Mouse (Mus musculus): ENCODE data around the gene Slc8a3. TPM values are rescaled to one million over a fixed set of nuclear protein-coding genes. Genes with fewer than 3 reads are reported as not detected.

The Slc8a3 gene
- polyA plus RNA-seq, 1 experiment from 2014 or later, result 3.4 TPM

- ATAC-seq (ENCODE audit: low FRiP score), result no peak
- 66% methylated on average over 2 of the region's 2 CpGs for WGBS
- H3K27ac ChIP-seq, result no peak overlapping the region
Observed at GRCm38 (mm10) chr12:81278031-81278430, 54.9 kb downstream of the Slc8a3 start.

DNA sequence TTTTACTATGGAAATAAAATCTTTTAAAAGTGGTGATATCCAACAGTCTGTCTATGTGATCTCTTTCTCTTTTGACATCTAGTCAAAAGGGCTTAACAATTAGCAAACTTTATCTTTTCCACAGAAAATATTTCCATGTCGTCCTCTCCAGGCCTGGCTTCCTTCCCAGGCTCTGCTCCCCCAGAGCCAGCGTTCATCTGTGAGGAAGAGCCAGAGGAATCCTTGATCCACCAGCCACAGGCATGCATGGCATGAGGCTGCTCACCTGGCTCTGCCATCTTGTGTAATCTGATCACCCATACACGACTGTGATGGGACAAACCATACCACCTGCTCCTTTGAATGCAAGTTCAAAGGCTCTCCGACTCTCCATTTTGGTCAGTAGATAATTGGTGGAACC, 58.4 kb downstream of the Slc8a3 start:
- no peak overlapping the region for H3K4me2 ChIP-seq (replicated peaks)

More at GRCm38 (mm10) chr12:81278031-81278430, 54.9 kb downstream of the Slc8a3 start:
- Histone ChIP-seq H3K4me1 (peaks cover 10% of the 10 kb centered on the region), H3K9ac (no peak overlapping the region), H3K4me2 (replicated peaks) (no peak overlapping the region), H3K27me3 (no peaks in the 10 kb centered on the region), H3K9me3 (replicated peaks) (no peaks in the 10 kb centered on the region), H3K36me3 (no peaks in the 10 kb centered on the region), H3K4me3 (no peak overlapping the region)

GRCm38 (mm10) chr12:81273333-81273732, 59.6 kb downstream of the Slc8a3 start:
- ATAC-seq (ENCODE audit: low FRiP score), result no peak
- 24% methylated on average over 3 of the region's 3 CpGs for WGBS
- H3K4me2 ChIP-seq (replicated peaks), result no peak overlapping the region
- H3K9ac ChIP-seq, result no peak overlapping the region
- H3K36me3 ChIP-seq, result no peaks in the 10 kb centered on the region
- H3K27me3 ChIP-seq, result no peaks in the 10 kb centered on the region
- H3K4me1 ChIP-seq, result peaks cover 10% of the 10 kb centered on the region
- H3K27ac ChIP-seq, result no peak overlapping the region
- H3K4me3 ChIP-seq, result no peak overlapping the region
- no peaks in the 10 kb centered on the region for H3K9me3 ChIP-seq (replicated peaks)

More for the DNA sequence above, 58.4 kb downstream of the Slc8a3 start:
- H3K9ac ChIP-seq, result no peak overlapping the region
- H3K4me3 ChIP-seq, result no peak overlapping the region
- peaks cover 10% of the 10 kb centered on the region for H3K4me1 ChIP-seq
- no peaks in the 10 kb centered on the region for H3K27me3 ChIP-seq
- no peak overlapping the region for H3K27ac ChIP-seq
- ATAC-seq (ENCODE audit: low FRiP score), result no peak
- H3K9me3 ChIP-seq (replicated peaks), result no peaks in the 10 kb centered on the region
- 79% methylated on average over 4 of the region's 4 CpGs for WGBS
- H3K36me3 ChIP-seq, result no peaks in the 10 kb centered on the region

DNA sequence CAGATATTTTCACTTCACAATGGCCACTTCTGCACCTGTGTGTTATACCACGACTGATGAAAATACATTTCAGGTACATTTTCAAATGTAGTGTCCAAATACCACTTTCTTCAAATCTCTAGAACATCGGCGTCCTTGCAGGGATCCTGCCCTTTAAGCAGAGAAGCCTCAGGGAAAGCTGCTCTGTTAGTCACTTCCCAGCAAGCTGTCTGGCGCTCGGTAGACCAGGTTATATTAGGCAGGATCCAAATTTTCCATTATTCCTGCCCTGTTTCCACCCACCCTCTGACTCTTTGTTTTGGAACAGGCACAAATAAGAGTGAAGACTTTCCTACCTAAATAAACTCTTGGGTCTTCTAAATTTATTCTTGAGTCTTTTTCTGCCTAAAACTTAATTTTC, 63.7 kb downstream of the Slc8a3 start:
- Histone ChIP-seq H3K9me3 (replicated peaks) (no peaks in the 10 kb centered on the region), H3K27ac (no peak overlapping the region), H3K27me3 (no peaks in the 10 kb centered on the region), H3K4me3 (no peak overlapping the region), H3K36me3 (no peaks in the 10 kb centered on the region), H3K4me2 (replicated peaks) (no peak overlapping the region), H3K4me1 (peaks cover 12% of the 10 kb centered on the region), H3K9ac (no peak overlapping the region)
- ATAC-seq (ENCODE audit: low FRiP score), result no peak
- WGBS, result 87% methylated on average over 5 of the region's 5 CpGs

DNA sequence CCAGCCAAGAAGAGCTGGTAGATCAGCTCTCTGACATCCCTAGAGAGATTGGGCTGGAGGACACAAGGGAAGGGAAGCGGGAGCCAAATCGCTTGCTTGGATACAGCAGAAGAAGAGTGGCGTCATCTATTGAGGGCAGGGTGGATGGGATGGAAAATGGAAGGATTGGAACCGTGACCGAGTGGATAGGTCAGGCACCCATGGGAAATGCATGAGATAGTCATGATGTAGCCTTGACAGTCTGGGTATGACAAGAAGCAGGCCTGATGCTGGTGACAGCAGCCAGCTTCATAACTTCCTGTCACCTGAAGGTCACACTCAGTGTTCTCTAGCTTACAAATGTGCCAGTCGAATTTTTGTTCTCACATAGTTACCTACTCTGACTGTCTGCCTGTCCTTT, 70.2 kb downstream of the Slc8a3 start:
- Histone ChIP-seq H3K36me3 (no peaks in the 10 kb centered on the region), H3K4me1 (0 out of 2 replicates have a peak, but pooled peaks cover 2% of the 10 kb centered on the region), H3K9me3 (replicated peaks) (no peaks in the 10 kb centered on the region), H3K27ac (no peak overlapping the region), H3K9ac (no peak overlapping the region), H3K27me3 (no peaks in the 10 kb centered on the region), H3K4me2 (replicated peaks) (no peak overlapping the region), H3K4me3 (no peak overlapping the region)
- no peak for ATAC-seq (ENCODE audit: low FRiP score)
- WGBS, result 90% methylated on average over 6 of the region's 6 CpGs

DNA sequence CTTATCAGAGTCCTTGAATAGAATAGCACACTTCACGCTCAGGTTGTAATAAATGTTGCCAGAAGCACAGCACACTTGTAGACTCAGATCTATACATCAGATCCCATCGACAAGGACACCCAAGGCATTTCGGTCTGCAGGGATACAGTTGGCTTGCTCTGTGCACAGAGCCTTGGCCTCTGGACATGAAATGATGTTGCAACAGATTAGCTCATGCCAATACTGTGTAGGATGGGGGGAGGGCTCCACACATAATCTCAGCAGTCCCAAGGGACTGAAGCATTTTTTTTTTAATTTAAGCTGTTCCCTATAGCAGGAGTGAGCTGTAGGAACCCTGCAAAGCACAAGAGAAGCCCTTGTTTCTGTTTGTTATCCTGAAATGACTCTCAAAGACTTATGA, 74.8 kb downstream of the Slc8a3 start:
- H3K36me3 ChIP-seq, result no peaks in the 10 kb centered on the region
- WGBS, result 89% methylated on average over 3 of the region's 3 CpGs
- no peaks in the 10 kb centered on the region for H3K4me1 ChIP-seq
- no peak overlapping the region for H3K9ac ChIP-seq
- H3K4me2 ChIP-seq (replicated peaks), result no peak overlapping the region
- H3K4me3 ChIP-seq, result no peak overlapping the region
- H3K27me3 ChIP-seq, result no peaks in the 10 kb centered on the region
- H3K27ac ChIP-seq, result no peak overlapping the region
- ATAC-seq (ENCODE audit: low FRiP score), result no peak
- no peaks in the 10 kb centered on the region for H3K9me3 ChIP-seq (replicated peaks)

DNA sequence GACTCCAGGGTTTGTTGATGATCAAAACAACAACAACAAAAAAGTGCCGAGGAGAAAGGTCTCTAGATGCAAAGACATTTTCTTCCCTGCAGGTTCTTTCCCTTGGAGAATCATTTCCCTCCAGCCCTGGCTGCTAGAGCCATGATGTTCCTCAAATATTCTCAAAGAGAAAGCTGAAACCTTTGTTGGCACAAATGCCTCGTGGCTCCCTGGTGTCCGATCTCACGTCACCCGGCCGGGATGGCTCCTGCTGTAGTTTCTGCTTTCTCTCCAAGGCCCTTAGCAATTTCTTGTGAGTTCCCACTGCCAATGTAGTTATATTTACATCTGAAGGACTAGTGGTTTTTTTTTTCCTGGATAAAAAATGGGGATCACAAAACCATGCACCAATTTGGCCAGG, 87.6 kb downstream of the Slc8a3 start:
- Histone ChIP-seq H3K4me3 (no peak overlapping the region), H3K36me3 (no peaks in the 10 kb centered on the region), H3K9ac (no peak overlapping the region), H3K4me2 (replicated peaks) (no peak overlapping the region), H3K27me3 (no peaks in the 10 kb centered on the region), H3K4me1 (no peaks in the 10 kb centered on the region), H3K9me3 (replicated peaks) (no peaks in the 10 kb centered on the region), H3K27ac (no peak overlapping the region)
- no peak for ATAC-seq (ENCODE audit: low FRiP score)
- 71% methylated on average over 6 of the region's 6 CpGs for WGBS

GRCm38 (mm10) chr12:81244954-81245353, 88.0 kb downstream of the Slc8a3 start:
- H3K9me3 ChIP-seq (replicated peaks), result no peaks in the 10 kb centered on the region
- H3K27me3 ChIP-seq, result no peaks in the 10 kb centered on the region
- no peaks in the 10 kb centered on the region for H3K36me3 ChIP-seq
- no peak overlapping the region for H3K9ac ChIP-seq
- no peak overlapping the region for H3K4me2 ChIP-seq (replicated peaks)
- 87% methylated on average over 7 of the region's 7 CpGs for WGBS
- H3K4me1 ChIP-seq, result no peaks in the 10 kb centered on the region
- no peak overlapping the region for H3K27ac ChIP-seq
- H3K4me3 ChIP-seq, result no peak overlapping the region
- no peak for ATAC-seq (ENCODE audit: low FRiP score)

DNA sequence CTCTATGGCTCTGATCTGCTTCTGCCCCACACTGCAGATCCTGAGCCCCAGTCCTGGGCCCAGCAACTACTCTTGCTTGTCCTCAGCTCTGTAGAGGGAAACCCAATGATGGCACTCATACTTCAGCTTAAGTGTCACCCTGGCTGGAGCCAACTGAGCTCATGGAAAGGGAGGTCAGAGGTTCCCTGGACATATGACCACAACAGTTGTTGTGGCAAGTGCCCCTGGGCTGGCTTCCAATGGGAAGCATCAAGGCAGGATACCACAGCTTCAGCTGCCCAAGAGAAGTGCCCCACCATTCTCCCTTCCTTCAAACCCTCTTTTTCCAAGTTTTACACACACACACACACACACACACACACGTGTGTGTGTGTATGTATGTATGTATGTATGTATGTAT, 88.5 kb downstream of the Slc8a3 start:
- WGBS, result 63% methylated on average over 1 of the region's 1 CpGs
- no peak overlapping the region for H3K4me3 ChIP-seq

DNA sequence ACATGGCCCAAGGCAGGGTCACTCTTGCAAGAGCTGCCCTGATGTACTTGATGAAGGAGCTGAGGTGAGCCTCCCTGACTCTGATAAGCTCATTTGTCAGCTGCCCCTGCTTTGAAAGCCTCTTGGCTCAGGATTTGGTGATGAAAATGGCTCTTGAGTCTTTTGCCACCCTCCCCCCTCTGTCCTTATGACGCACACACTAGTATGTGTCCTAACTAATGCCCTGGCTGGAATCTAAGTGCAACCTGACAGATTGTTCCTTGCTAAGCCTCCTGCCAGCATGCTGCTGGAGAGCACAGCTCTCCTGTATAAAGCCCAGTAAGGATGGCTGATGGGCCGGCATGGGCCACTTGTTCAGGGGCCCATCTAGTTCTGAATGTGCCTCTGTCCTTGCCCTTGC, 91.3 kb downstream of the Slc8a3 start:
- H3K4me2 ChIP-seq (replicated peaks), result no peak overlapping the region
- H3K9ac ChIP-seq, result no peak overlapping the region
- WGBS, result 87% methylated on average over 2 of the region's 2 CpGs
- H3K27ac ChIP-seq, result no peak overlapping the region
- no peaks in the 10 kb centered on the region for H3K36me3 ChIP-seq
- H3K9me3 ChIP-seq (replicated peaks), result no peaks in the 10 kb centered on the region
- H3K4me1 ChIP-seq, result no peaks in the 10 kb centered on the region
- no peak for ATAC-seq (ENCODE audit: low FRiP score)
- H3K4me3 ChIP-seq, result no peak overlapping the region
- H3K27me3 ChIP-seq, result no peaks in the 10 kb centered on the region

More for the DNA sequence above, 88.5 kb downstream of the Slc8a3 start:
- Histone ChIP-seq H3K4me2 (replicated peaks) (no peak overlapping the region), H3K9me3 (replicated peaks) (no peaks in the 10 kb centered on the region), H3K4me1 (no peaks in the 10 kb centered on the region), H3K9ac (no peak overlapping the region), H3K36me3 (no peaks in the 10 kb centered on the region), H3K27me3 (no peaks in the 10 kb centered on the region), H3K27ac (no peak overlapping the region)
- ATAC-seq (ENCODE audit: low FRiP score), result no peak

- no peaks in the 10 kb centered on the region for H3K4me1 ChIP-seq
- no peaks in the 10 kb centered on the region for H3K27me3 ChIP-seq
- no peak overlapping the region for H3K27ac ChIP-seq
- no peak for ATAC-seq (ENCODE audit: low FRiP score)
- H3K4me2 ChIP-seq (replicated peaks), result no peak overlapping the region
- H3K4me3 ChIP-seq, result no peak overlapping the region
- no peaks in the 10 kb centered on the region for H3K9me3 ChIP-seq (replicated peaks)
- WGBS, result 88% methylated on average over 4 of the region's 4 CpGs
- no peaks in the 10 kb centered on the region for H3K36me3 ChIP-seq
- H3K9ac ChIP-seq, result no peak overlapping the region
Observed at GRCm38 (mm10) chr12:81241096-81241495, 91.9 kb downstream of the Slc8a3 start.

- ATAC-seq (ENCODE audit: low FRiP score), result no peak
- WGBS, result 94% methylated on average over 1 of the region's 1 CpGs
- Histone ChIP-seq H3K9me3 (replicated peaks) (no peaks in the 10 kb centered on the region), H3K9ac (no peak overlapping the region), H3K27me3 (no peaks in the 10 kb centered on the region), H3K4me3 (no peak overlapping the region), H3K36me3 (no peaks in the 10 kb centered on the region), H3K4me2 (replicated peaks) (no peak overlapping the region), H3K27ac (no peak overlapping the region), H3K4me1 (no peaks in the 10 kb centered on the region)
Observed at GRCm38 (mm10) chr12:81237158-81237557, 95.8 kb downstream of the Slc8a3 start.

- H3K27me3 ChIP-seq, result no peaks in the 10 kb centered on the region
- H3K36me3 ChIP-seq, result no peaks in the 10 kb centered on the region
- no peak overlapping the region for H3K27ac ChIP-seq
- no peaks in the 10 kb centered on the region for H3K4me1 ChIP-seq
- H3K9me3 ChIP-seq (replicated peaks), result no peaks in the 10 kb centered on the region
- no peak overlapping the region for H3K4me3 ChIP-seq
- ATAC-seq (ENCODE audit: low FRiP score), result no peak
- 85% methylated on average over 10 of the region's 10 CpGs for WGBS
- no peak overlapping the region for H3K9ac ChIP-seq
- no peak overlapping the region for H3K4me2 ChIP-seq (replicated peaks)
Observed at GRCm38 (mm10) chr12:81235456-81236330, 97.3 kb downstream of the Slc8a3 start.
